Mouse (Mus musculus) heart, postnatal 0 days (tissue): ENCODE measurements around the gene Pxk.

Experiments used
- CTCF ChIP-seq: IDR thresholded peaks from 2 replicates; pipeline ENCODE4 v1.5.1; 2016; ENCODE audit warnings: antibody characterized with exemption, control low read depth, low read depth
- EP300 ChIP-seq: IDR thresholded peaks from 2 replicates; pipeline ENCODE4 v1.6.1; 2016; ENCODE audit warnings: antibody characterized with exemption, low read depth

- TF ChIP-seq CTCF (no peak), EP300 (no peak)
These were observed 17.8 kb downstream of the Pxk start for GRCm38 (mm10) chr14:8115772-8116171.
